Comparison of ENCODE assay signal across 14 mouse cellular contexts in genomic region chr9:114536628-114537027, GRCm38 (mm10). TPM values are rescaled to one million over a fixed set of nuclear protein-coding genes. Genes with fewer than 3 reads are reported as not detected.
A peak's percentile ranks its signal among the peaks of the same experiment; 100 is the strongest.
DNase-seq lines count a peak whose midpoint lies in the region; ATAC-seq and TF ChIP-seq lines count a peak whose summit lies in the region.
"Had no signal": no experiment of that assay in that cellular context is flagged by ENCODE, and none has a peak within 500 bp of the region (broad histone marks: within the 10 kb centered on the region; RNA-seq: fewer than 3 reads in every experiment).

No protein-coding gene starts in this region.

- no peak overlapping the region for H3K4me3 ChIP-seq in heart, embryonic 11.5 days (ENCODE audit: low read depth, low read length)
- no peak overlapping the region for H3K4me3 ChIP-seq in heart, adult 2 months
- peak overlapping the region; percentile 35 for H3K4me3 ChIP-seq in midbrain, embryonic 10.5 days
- H3K4me3 ChIP-seq in midbrain, postnatal 0 days (ENCODE audit: low read depth, low read length): no peak overlapping the region
- H3K4me3 ChIP-seq in liver, embryonic 14.5 days (ENCODE audit: insufficient read depth in 1 of 2, low read depth in 2 of 2, low read length in 2 of 2): no peak overlapping the region
- H3K4me3 ChIP-seq: limb, embryonic 13.5 days had no signal

- ATAC-seq in heart, embryonic 11.5 days (replicated peaks; ENCODE audit: insufficient number of reproducible peaks, low FRiP score, low TSS enrichment): 0 out of 2 replicates have a peak, but pooled peaks have one; percentile 8
- no peak for ATAC-seq in midbrain, postnatal 0 days (ENCODE audit: low FRiP score)
- ATAC-seq in liver, embryonic 14.5 days (ENCODE audit: insufficient read depth): peak; percentile 63

- peak overlapping the region; percentile 20; the same call in 1 of the 2 replicates for H3K4me2 ChIP-seq in heart, embryonic 11.5 days
- no peak overlapping the region for H3K4me2 ChIP-seq in midbrain, postnatal 0 days (ENCODE audit: low read depth, low read length, poor library complexity, severe bottlenecking)
- H3K4me2 ChIP-seq in liver, embryonic 14.5 days (ENCODE audit: low read depth): no peak overlapping the region
- H3K4me2 ChIP-seq: limb, embryonic 13.5 days had no signal

- TF ChIP-seq POLR2A in heart, adult 2 months (IDR thresholded peaks at IDR 0.05; ENCODE audit: insufficient read depth, low read depth, low read length): no peak

- no peak for DNase-seq in heart, adult 2 months
- DNase-seq in midbrain, embryonic 10.5 days (ENCODE audit: low spot score): peak; percentile 70
- DNase-seq in midbrain, postnatal 0 days (ENCODE audit: low spot score): no peak
- DNase-seq in embryo, embryonic 10.5 days (ENCODE audit: low spot score): peak; percentile 84
- no peak for DNase-seq in liver, embryonic 14.5 days (ENCODE audit: low read depth in 3 of 3, low spot score in 3 of 3)
- no peak for DNase-seq in right cerebral cortex, adult 2 months (ENCODE audit: low spot score in 2 of 2)
- DNase-seq in spleen, postnatal 14 days (ENCODE audit: low spot score in 2 of 2): no peak
- DNase-seq: heart, postnatal 36 days; midbrain, embryonic 14.5 days had no signal

- intact Hi-C loops in heart, adult 2 months (cut with DNase I): no loop called here

- peak overlapping the region; percentile 19; the same call in 1 of the 2 replicates for H3K9ac ChIP-seq in heart, embryonic 11.5 days (ENCODE audit: low read depth, low read length)
- no peak overlapping the region for H3K9ac ChIP-seq in heart, adult 2 months (ENCODE audit: low read depth, low read length)
- no peak overlapping the region for H3K9ac ChIP-seq in midbrain, postnatal 0 days (replicated peaks; ENCODE audit: low read length, poor library complexity, severe bottlenecking)
- H3K9ac ChIP-seq in liver, embryonic 14.5 days (replicated peaks): no peak overlapping the region
- H3K9ac ChIP-seq: limb, embryonic 13.5 days had no signal

- TF ChIP-seq EP300 in heart, adult 2 months (IDR thresholded peaks at IDR 0.05; ENCODE audit: insufficient read depth, low read depth, low read length): no peak
- TF ChIP-seq EP300 in liver, embryonic 14.5 days (IDR thresholded peaks at IDR 0.05; ENCODE audit: low read depth): no peak

- no peak for TF ChIP-seq CTCF in heart, adult 2 months (IDR thresholded peaks at IDR 0.05)
- TF ChIP-seq CTCF in midbrain, postnatal 0 days (IDR thresholded peaks at IDR 0.05): no peak
- no peak for TF ChIP-seq CTCF in liver, embryonic 14.5 days (IDR thresholded peaks at IDR 0.05; ENCODE audit: low read depth)

- H3K9me3 ChIP-seq in heart, embryonic 11.5 days (replicated peaks; ENCODE audit: control insufficient read depth, low read length): no peaks in the 10 kb centered on the region
- H3K9me3 ChIP-seq in midbrain, embryonic 10.5 days (replicated peaks): no peaks in the 10 kb centered on the region
- no peaks in the 10 kb centered on the region for H3K9me3 ChIP-seq in midbrain, postnatal 0 days (ENCODE audit: low read length)
- H3K9me3 ChIP-seq in liver, embryonic 14.5 days (ENCODE audit: control insufficient read depth, low read length): no peaks in the 10 kb centered on the region
- H3K9me3 ChIP-seq: limb, embryonic 13.5 days had no signal

- H3K79me2 ChIP-seq in heart, adult 2 months (replicated peaks; ENCODE audit: control insufficient read depth, insufficient read depth, low read length): no peaks in the 10 kb centered on the region

- WGBS in heart, embryonic 11.5 days (ENCODE audit: insufficient replicate concordance): 18% methylated on average over 2 of the region's 2 CpGs
- 58% methylated on average over 2 of the region's 2 CpGs for WGBS in heart, adult 2 months
- WGBS in midbrain, embryonic 10.5 days: 9% methylated on average over 2 of the region's 2 CpGs
- WGBS in midbrain, postnatal 0 days: 41% methylated on average over 2 of the region's 2 CpGs
- WGBS in liver, embryonic 14.5 days (ENCODE audit: insufficient replicate concordance): 61% methylated on average over 2 of the region's 2 CpGs

- H3K4me1 ChIP-seq in heart, embryonic 11.5 days (ENCODE audit: control insufficient read depth, insufficient read depth, low read length): peaks cover 31% of the 10 kb centered on the region
- no peaks in the 10 kb centered on the region for H3K4me1 ChIP-seq in heart, adult 2 months (ENCODE audit: control insufficient read depth, insufficient read depth, low read length)
- peaks cover 83% of the 10 kb centered on the region for H3K4me1 ChIP-seq in midbrain, embryonic 10.5 days
- no peaks in the 10 kb centered on the region for H3K4me1 ChIP-seq in midbrain, postnatal 0 days (ENCODE audit: insufficient read depth, low read length)
- peaks cover 0 to 12% of the 10 kb centered on the region in 2 experiments; a peak in 1 of 4 replicates for H3K4me1 ChIP-seq in liver, embryonic 14.5 days (replicated peaks; ENCODE audit: control insufficient read depth in 2 of 2, insufficient read depth in 2 of 2, low read length in 1 of 2)

- H3K27ac ChIP-seq in heart, embryonic 11.5 days (ENCODE audit: low read depth, low read length): peak overlapping the region; percentile 68
- H3K27ac ChIP-seq in heart, adult 2 months: no peak overlapping the region
- peak overlapping the region; percentile 87 for H3K27ac ChIP-seq in midbrain, embryonic 10.5 days (replicated peaks)
- H3K27ac ChIP-seq in midbrain, postnatal 0 days (ENCODE audit: low read depth, low read length): no peak overlapping the region
- no peak overlapping the region for H3K27ac ChIP-seq in liver, embryonic 14.5 days
- H3K27ac ChIP-seq: limb, embryonic 13.5 days had no signal

- no peaks in the 10 kb centered on the region for H3K36me3 ChIP-seq in heart, embryonic 11.5 days (ENCODE audit: control insufficient read depth, insufficient read depth, low read length)
- H3K36me3 ChIP-seq in heart, adult 2 months (ENCODE audit: control insufficient read depth, insufficient read depth, low read length): no peaks in the 10 kb centered on the region
- peaks cover 6% of the 10 kb centered on the region; the same call in 1 of the 2 replicates for H3K36me3 ChIP-seq in midbrain, embryonic 10.5 days
- H3K36me3 ChIP-seq in midbrain, postnatal 0 days (ENCODE audit: insufficient read depth, low read length): no peaks in the 10 kb centered on the region
- H3K36me3 ChIP-seq in liver, embryonic 14.5 days (replicated peaks; ENCODE audit: control insufficient read depth, insufficient read depth, low read depth): no peaks in the 10 kb centered on the region
- H3K36me3 ChIP-seq: limb, embryonic 13.5 days had no signal

- no peaks in the 10 kb centered on the region for H3K27me3 ChIP-seq in heart, embryonic 11.5 days (ENCODE audit: control insufficient read depth, insufficient read depth, low read length)
- no peaks in the 10 kb centered on the region for H3K27me3 ChIP-seq in heart, adult 2 months (ENCODE audit: control insufficient read depth, insufficient read depth, low read length)
- H3K27me3 ChIP-seq in midbrain, embryonic 10.5 days (ENCODE audit: low read depth, poor library complexity, severe bottlenecking): no peaks in the 10 kb centered on the region
- H3K27me3 ChIP-seq in midbrain, postnatal 0 days (ENCODE audit: insufficient read depth, low read length): no peaks in the 10 kb centered on the region
- no peaks in the 10 kb centered on the region for H3K27me3 ChIP-seq in liver, embryonic 14.5 days (ENCODE audit: control insufficient read depth, insufficient read depth, low read length)
- H3K27me3 ChIP-seq: limb, embryonic 13.5 days had no signal

RNA-seq across cellular contexts. Expression of gene C130032M10Rik, which starts 21.1 kb away (rescaled TPM):
- polyA plus RNA-seq in heart, embryonic 11.5 days (2014; fragmentation: Nextera tagmentation; extraction: Ambion mirVana): 0.54 and 0.90 TPM in 2 replicates
- not detected for total RNA-seq in heart, adult 2 months (2021)
- not detected in 2 replicates for polyA plus RNA-seq in heart, adult 2 months (2012; rRNA removed)
- polyA plus RNA-seq in midbrain, embryonic 10.5 days (2016; fragmentation: Nextera tagmentation; extraction: Ambion mirVana): 0.91 and 0.98 TPM in 2 replicates
- not detected in 2 replicates for total RNA-seq in midbrain, postnatal 0 days (2014; rRNA removed)
- polyA plus RNA-seq in midbrain, postnatal 0 days (2015; fragmentation: Nextera tagmentation; extraction: Ambion mirVana): not detected in 2 replicates
- not detected in 2 replicates for polyA plus RNA-seq in liver, embryonic 14.5 days (2012; rRNA removed)
- polyA plus RNA-seq in liver, embryonic 14.5 days (2014; fragmentation: Nextera tagmentation; extraction: Ambion mirVana): not detected in 2 replicates
- total RNA-seq: common myeloid progenitor, adult 5-6 weeks; heart, postnatal 36 days had no signal
- polyA plus RNA-seq: frontal cortex, adult 2 months; large intestine, adult 2 months; midbrain, embryonic 14.5 days had no signal

RNA-seq across cellular contexts. Expression of gene Trim71, which starts 27.5 kb away (rescaled TPM):
- polyA plus RNA-seq in heart, embryonic 11.5 days (2014; fragmentation: Nextera tagmentation; extraction: Ambion mirVana): 1.00 and 1.1 TPM in 2 replicates
- not detected for total RNA-seq in heart, adult 2 months (2021)
- polyA plus RNA-seq in heart, adult 2 months (2012; rRNA removed): not detected in 2 replicates
- polyA plus RNA-seq in midbrain, embryonic 10.5 days (2016; fragmentation: Nextera tagmentation; extraction: Ambion mirVana): 4.3 and 6.8 TPM in 2 replicates
- 0.14 and 0.27 TPM in 2 replicates for total RNA-seq in midbrain, postnatal 0 days (2014; rRNA removed)
- 0.14 and 0.15 TPM in 2 replicates for polyA plus RNA-seq in midbrain, postnatal 0 days (2015; fragmentation: Nextera tagmentation; extraction: Ambion mirVana)
- 0.61 and 0.74 TPM in 2 replicates for polyA plus RNA-seq in liver, embryonic 14.5 days (2012; rRNA removed)
- polyA plus RNA-seq in liver, embryonic 14.5 days (2014; fragmentation: Nextera tagmentation; extraction: Ambion mirVana): 0.62 and 0.82 TPM in 2 replicates
- total RNA-seq: heart, postnatal 36 days had no signal
- polyA plus RNA-seq: large intestine, adult 2 months had no signal

RNA-seq across cellular contexts. Expression of gene Ccr4, which starts 31.9 kb away (rescaled TPM):
- not detected in 2 replicates for polyA plus RNA-seq in heart, embryonic 11.5 days (2014; fragmentation: Nextera tagmentation; extraction: Ambion mirVana)
- total RNA-seq in heart, adult 2 months (2021): not detected
- not detected in 2 replicates for polyA plus RNA-seq in heart, adult 2 months (2012; rRNA removed)
- not detected in 2 replicates for polyA plus RNA-seq in midbrain, embryonic 10.5 days (2016; fragmentation: Nextera tagmentation; extraction: Ambion mirVana)
- not detected in 2 replicates for total RNA-seq in midbrain, postnatal 0 days (2014; rRNA removed)
- polyA plus RNA-seq in midbrain, postnatal 0 days (2015; fragmentation: Nextera tagmentation; extraction: Ambion mirVana): not detected in 2 replicates
- polyA plus RNA-seq in liver, embryonic 14.5 days (2012; rRNA removed): not detected in 2 replicates
- not detected in 2 replicates for polyA plus RNA-seq in liver, embryonic 14.5 days (2014; fragmentation: Nextera tagmentation; extraction: Ambion mirVana)
- total RNA-seq: common myeloid progenitor, adult 5-6 weeks; heart, postnatal 36 days had no signal
- polyA plus RNA-seq: frontal cortex, adult 2 months; limb, embryonic 13.5 days; midbrain, embryonic 14.5 days had no signal

Comparison
In these comparisons a context has a peak if more than half of its experiments do, and no peak if none do; other contexts are left out.
1. H3K27ac ChIP-seq: peak in heart, embryonic 11.5 days (single experiment) and midbrain, embryonic 10.5 days (single experiment); none in heart, adult 2 months (single experiment), midbrain, postnatal 0 days (single experiment) and liver, embryonic 14.5 days (single experiment).
2. DNase-seq: peak in midbrain, embryonic 10.5 days (single experiment) and embryo, embryonic 10.5 days (single experiment); none in heart, adult 2 months (0 of 2), midbrain, postnatal 0 days (single experiment), liver, embryonic 14.5 days (0 of 3), right cerebral cortex, adult 2 months (0 of 2) and spleen, postnatal 14 days (0 of 2).